Mouse (Mus musculus) hindbrain, embryonic 12.5 days (tissue): ENCODE measurements at regions not wholly inside any gene's neighbourhood (a gene's known extent, or its start where the extent isn't known, plus 50 kb on each side); places are given as distances from the start of the nearest gene placed in this dataset.

ENCODE experiments used
- ATAC-seq: fragments of 200-750 bp; cut with Nextera tagmentation; 2 replicates; pipeline ENCODE4 v1.8.0; 2017; ENCODE audit warnings: moderate TSS enrichment; ENCODE audit not compliant: low FRiP score
- H3K27ac ChIP-seq: fragments of 300-500 bp; sonication (generic); 2 replicates; pipeline ENCODE4 v1.5.1; 2016; ENCODE audit warnings: mild to moderate bottlenecking
- H3K27me3 ChIP-seq: fragments of 300-500 bp; sonication (generic); 2 replicates; pipeline ENCODE4 v1.6.1; 2016; ENCODE audit warnings: mild to moderate bottlenecking
- H3K36me3 ChIP-seq: fragments of 300-500 bp; sonication (generic); 2 replicates; pipeline ENCODE4 v1.6.1; 2016; ENCODE audit warnings: mild to moderate bottlenecking
- H3K4me1 ChIP-seq: fragments of 300-500 bp; sonication (generic); 2 replicates; pipeline ENCODE4 v1.6.1; 2016
- H3K4me2 ChIP-seq: fragments of 300-500 bp; sonication (generic); replicated peaks from 2 replicates; pipeline ENCODE4 v1.6.1; 2016; ENCODE audit warnings: mild to moderate bottlenecking
- H3K4me3 ChIP-seq: fragments of 300-500 bp; sonication (generic); 2 replicates; pipeline ENCODE4 v1.5.1; 2016; ENCODE audit warnings: mild to moderate bottlenecking
- H3K9ac ChIP-seq: fragments of 300-500 bp; sonication (generic); 2 replicates; pipeline ENCODE4 v1.6.1; 2016; ENCODE audit warnings: mild to moderate bottlenecking, moderate library complexity
- H3K9me3 ChIP-seq: fragments of 300-500 bp; sonication (generic); replicated peaks from 2 replicates; pipeline ENCODE4 v1.6.1; 2016; ENCODE audit warnings: mild to moderate bottlenecking
- WGBS: fragments of 180-500 bp; shearing (Covaris S2); methylation state at CpG from one replicate; pipeline ENCODE4 v1.1.7; 2016; 5-methylcytosine and 5-hydroxymethylcytosine counted together

DNA sequence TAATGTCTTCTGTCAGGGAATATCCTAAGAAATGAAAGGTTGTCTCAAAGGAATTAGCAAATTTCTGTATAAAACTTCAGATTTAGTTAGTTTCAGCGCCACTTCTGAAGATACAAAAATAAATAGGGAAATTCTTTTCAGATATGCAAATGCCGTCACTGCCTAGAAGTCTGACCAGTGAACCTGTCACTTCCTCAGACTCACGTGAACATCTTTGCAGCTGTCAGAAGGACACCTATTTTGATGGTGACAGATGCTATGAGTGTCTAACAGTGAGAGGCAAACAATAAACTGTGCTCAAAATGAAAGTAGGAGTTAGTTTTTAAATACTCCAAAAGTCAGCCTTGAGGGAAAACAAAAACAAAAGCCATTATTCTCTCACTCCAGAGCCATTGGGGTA is 57.5 kb upstream of the Igf1r start:
- no peak overlapping the region for H3K9ac ChIP-seq
- no peak overlapping the region for H3K4me3 ChIP-seq
- no peaks in the 10 kb centered on the region for H3K4me1 ChIP-seq
- no peaks in the 10 kb centered on the region for H3K27me3 ChIP-seq
- no peaks in the 10 kb centered on the region for H3K9me3 ChIP-seq
- 82% methylated on average over 3 of the region's 3 CpGs for WGBS
- H3K27ac ChIP-seq: no peak overlapping the region
- no peak for ATAC-seq
- H3K36me3 ChIP-seq: no peaks in the 10 kb centered on the region
- no peak overlapping the region for H3K4me2 ChIP-seq

DNA sequence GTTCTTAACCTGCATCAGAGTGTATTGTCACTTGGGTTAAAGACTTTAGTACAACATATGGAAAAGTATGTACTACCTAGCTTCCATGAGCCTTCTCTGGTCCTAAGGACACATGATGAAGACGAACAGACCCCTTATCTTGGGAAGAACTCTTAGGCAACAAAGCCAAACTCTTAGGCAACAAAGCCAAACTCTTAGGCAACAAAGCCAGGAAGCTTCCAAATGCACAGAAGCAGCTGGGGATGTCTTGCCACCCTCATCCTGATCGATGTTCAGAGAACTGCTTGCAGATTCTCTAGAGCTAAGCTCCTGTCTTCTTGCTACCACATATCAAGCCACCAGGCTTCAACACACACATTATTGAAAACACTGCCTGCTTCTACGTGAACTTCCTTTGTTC is 59.7 kb upstream of the Igf1r start:
- Histone ChIP-seq H3K36me3 (no peaks in the 10 kb centered on the region), H3K4me3 (no peak overlapping the region), H3K4me1 (no peaks in the 10 kb centered on the region), H3K9me3 (no peaks in the 10 kb centered on the region), H3K4me2 (no peak overlapping the region), H3K27me3 (no peaks in the 10 kb centered on the region), H3K9ac (no peak overlapping the region), H3K27ac (no peak overlapping the region)
- 69% methylated on average over 3 of the region's 3 CpGs for WGBS
- no peak for ATAC-seq

DNA sequence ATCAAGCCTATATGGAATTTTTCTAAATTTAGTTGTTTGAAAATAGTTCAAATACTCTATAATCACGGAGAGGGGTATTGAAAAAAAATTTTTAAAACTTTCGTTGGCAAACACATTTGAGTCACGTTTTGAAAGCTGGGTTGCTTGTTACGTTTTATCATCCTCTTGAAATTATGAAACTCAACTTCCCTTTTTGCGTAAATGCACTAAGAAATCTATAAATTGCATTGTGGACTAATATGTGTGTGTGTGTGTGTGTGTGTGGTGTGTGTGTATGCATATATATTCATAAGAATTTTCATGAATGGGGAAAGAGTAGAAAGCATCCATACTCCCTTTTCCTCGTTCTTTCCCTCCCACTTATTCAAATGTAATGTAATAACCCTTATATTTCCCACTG is 69.6 kb upstream of the Igf1r start:
- no peaks in the 10 kb centered on the region for H3K4me1 ChIP-seq
- no peak overlapping the region for H3K27ac ChIP-seq
- H3K9me3 ChIP-seq: no peaks in the 10 kb centered on the region
- no peak overlapping the region for H3K9ac ChIP-seq
- H3K4me2 ChIP-seq: no peak overlapping the region
- WGBS: 92% methylated on average over 6 of the region's 6 CpGs
- H3K36me3 ChIP-seq: no peaks in the 10 kb centered on the region
- no peak for ATAC-seq
- no peaks in the 10 kb centered on the region for H3K27me3 ChIP-seq
- no peak overlapping the region for H3K4me3 ChIP-seq

DNA sequence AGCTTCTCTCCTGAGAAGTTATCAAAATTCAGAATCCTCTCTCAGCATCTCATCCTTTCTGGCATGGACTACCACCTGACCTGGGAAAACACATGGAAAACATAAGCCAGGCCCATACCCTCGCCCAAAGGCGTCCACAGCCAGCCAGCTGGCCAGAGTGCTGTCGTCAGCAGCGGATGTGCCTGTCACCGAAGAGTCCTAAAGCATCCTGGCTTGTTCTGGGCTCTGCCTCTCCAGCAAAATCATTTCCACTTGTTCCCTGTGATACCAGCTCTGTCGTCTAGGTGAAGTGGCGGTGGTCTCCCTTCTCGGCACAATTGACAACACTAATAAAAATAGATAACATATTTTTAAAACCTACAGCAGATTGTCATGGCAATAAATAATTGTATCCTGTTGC is 70.0 kb upstream of the Igf1r start:
- Histone ChIP-seq H3K27me3 (no peaks in the 10 kb centered on the region), H3K4me1 (no peaks in the 10 kb centered on the region), H3K4me3 (no peak overlapping the region), H3K36me3 (no peaks in the 10 kb centered on the region), H3K9me3 (no peaks in the 10 kb centered on the region), H3K4me2 (no peak overlapping the region), H3K9ac (no peak overlapping the region), H3K27ac (no peak overlapping the region)
- WGBS: 77% methylated on average over 8 of the region's 8 CpGs
- no peak for ATAC-seq

DNA sequence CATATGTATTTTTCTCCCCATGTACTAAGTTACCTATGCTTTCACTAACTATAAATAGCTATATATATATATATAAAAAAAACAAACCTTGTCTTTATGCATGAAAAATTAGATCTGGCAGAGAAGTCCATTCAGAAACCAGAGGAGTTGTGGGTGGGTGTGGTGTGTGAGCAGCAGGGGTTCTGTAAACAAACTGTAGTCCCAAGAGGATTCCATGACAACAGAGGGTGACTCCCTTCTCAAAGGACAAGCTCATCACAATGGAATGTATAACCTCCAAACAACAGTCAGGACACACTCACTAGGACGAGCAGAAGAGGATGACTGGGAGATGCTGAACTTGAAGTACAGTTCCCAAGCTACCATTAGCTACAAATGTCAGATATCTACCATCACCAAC is 74.4 kb upstream of the Igf1r start:
- Histone ChIP-seq H3K9me3 (no peaks in the 10 kb centered on the region), H3K4me1 (no peaks in the 10 kb centered on the region), H3K27me3 (no peaks in the 10 kb centered on the region), H3K4me3 (no peak overlapping the region), H3K36me3 (no peaks in the 10 kb centered on the region), H3K9ac (no peak overlapping the region), H3K27ac (no peak overlapping the region), H3K4me2 (no peak overlapping the region)
- ATAC-seq: no peak
- WGBS: 38% methylated on average over 1 of the region's 1 CpGs

DNA sequence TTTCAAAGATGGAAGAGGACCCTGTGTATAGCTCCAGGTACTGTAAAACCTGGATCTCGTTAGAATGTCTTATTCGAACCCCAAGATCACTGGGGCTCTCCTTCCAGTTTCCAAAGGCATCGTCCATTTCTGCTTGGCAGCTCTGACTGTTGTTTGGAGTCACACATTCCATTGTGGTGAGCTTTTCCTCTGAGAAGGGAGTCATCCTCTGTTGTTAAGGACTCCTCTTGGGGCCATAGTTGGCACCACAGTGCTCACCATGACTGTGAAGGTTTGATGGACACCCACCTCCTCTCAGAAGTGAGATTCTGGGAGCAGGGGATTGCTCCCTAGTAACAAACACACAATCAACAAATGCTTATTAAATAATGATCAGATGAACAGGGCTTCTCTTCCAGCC is 75.0 kb upstream of the Igf1r start:
- ATAC-seq: no peak
- H3K36me3 ChIP-seq: no peaks in the 10 kb centered on the region
- H3K4me1 ChIP-seq: no peaks in the 10 kb centered on the region
- no peak overlapping the region for H3K27ac ChIP-seq
- H3K4me3 ChIP-seq: no peak overlapping the region
- no peak overlapping the region for H3K9ac ChIP-seq
- no peaks in the 10 kb centered on the region for H3K27me3 ChIP-seq
- no peaks in the 10 kb centered on the region for H3K9me3 ChIP-seq
- no peak overlapping the region for H3K4me2 ChIP-seq
- WGBS: 85% methylated on average over 3 of the region's 3 CpGs

DNA sequence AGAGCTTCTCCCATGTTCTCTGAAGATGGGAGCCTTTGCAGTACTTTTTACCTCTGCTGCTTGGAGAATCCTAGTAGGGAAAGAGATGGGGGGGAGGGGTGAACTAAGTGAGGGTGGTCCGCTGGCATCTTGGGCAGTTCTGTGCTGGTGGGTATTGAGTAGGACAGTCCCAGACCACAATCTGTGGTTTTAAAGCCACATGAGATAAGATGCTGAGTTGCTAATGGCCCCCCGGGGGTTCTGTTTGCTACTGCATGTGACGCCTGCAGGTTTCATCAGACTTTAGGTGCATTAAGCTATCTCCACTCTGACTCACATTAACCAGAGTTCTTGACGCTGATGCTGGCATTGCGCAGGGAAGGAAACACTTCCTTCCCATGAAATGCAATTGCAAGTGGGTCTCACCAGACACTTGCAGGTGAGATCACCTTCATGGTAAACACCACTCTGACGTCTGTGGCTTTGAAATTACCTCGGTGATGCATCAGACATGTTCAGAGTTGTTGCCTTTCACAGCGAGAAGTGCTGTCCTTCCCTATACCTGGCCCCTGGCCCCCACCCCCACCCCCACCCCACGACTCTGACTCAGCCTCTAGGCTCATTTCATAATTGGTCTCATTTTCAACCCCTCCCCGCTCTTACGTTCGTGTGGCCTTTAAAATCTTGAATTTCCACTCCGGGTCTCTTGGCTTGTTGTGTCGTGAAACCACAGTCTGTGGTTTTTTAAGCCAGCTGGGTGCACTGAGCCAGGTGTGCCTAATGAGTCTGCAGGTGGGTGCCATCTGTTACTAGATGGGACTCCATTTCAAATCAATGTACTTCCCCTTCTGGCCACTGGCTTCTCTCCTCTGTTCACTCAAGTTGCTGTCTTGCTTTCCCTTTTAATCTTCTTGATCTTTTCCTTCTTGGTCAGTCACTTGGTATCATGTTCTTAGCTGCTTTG is 94.8 kb upstream of the Synm start:
- Histone ChIP-seq H3K4me1 (no peaks in the 10 kb centered on the region; the same call in 1 of the 2 replicates), H3K4me2 (no peak overlapping the region), H3K36me3 (no peaks in the 10 kb centered on the region), H3K4me3 (no peak overlapping the region), H3K27ac (no peak overlapping the region), H3K27me3 (no peaks in the 10 kb centered on the region), H3K9ac (no peak overlapping the region), H3K9me3 (no peaks in the 10 kb centered on the region)
- WGBS: 76% methylated on average over 14 of the region's 14 CpGs
- no peak for ATAC-seq

DNA sequence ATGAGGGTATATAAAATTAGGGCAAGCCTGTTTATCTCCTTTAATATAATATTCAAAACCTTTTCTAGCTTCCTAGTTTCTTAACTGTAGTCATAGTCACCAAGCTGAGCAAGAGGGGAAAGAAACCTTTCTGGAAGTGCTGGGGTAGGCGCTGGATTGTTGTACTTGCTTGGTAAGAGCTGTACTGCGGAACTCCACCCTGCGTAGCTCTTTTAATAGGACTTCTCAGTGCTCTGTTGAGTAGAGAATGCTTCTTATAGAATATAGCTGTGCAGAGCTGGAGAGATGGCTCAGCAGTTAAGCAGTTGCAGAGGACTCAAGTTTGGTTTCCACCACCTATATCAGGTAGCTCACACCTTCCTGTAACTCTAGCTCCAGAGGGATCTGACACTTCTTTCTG is 93.3 kb upstream of the Synm start:
- Histone ChIP-seq H3K9me3 (no peaks in the 10 kb centered on the region), H3K36me3 (no peaks in the 10 kb centered on the region), H3K4me3 (no peak overlapping the region), H3K4me1 (peaks cover 5% of the 10 kb centered on the region; the same call in 1 of the 2 replicates), H3K9ac (no peak overlapping the region), H3K27ac (no peak overlapping the region), H3K4me2 (no peak overlapping the region), H3K27me3 (peaks cover 4% of the 10 kb centered on the region; the same call in 1 of the 2 replicates)
- 98% methylated on average over 3 of the region's 3 CpGs for whole genome bisulfite sequencing
- no peak for ATAC-seq

DNA sequence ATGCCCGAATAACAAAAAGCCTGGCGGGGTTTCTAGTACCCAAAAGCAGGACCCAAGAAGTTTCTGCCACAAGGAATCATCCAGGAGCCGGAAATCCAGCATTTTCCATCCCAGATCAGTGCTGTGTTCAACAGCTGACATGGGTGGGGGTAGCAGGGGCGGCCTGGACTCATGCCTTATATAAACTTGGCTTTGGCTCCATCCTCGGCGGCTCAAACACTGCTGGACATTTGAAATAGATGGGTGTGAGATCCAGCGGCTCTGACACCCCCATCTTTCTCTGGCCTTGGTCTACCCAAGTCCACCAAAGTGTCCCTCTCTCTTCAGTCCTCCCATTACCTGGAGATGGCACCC is 89.9 kb upstream of the Synm start:
- Histone ChIP-seq H3K4me3 (peak overlapping the region; percentile 43), H3K4me1 (peaks cover 5% of the 10 kb centered on the region; the same call in 1 of the 2 replicates), H3K27me3 (peaks cover 20% of the 10 kb centered on the region), H3K9ac (peak overlapping the region; percentile 69), H3K9me3 (no peaks in the 10 kb centered on the region), H3K36me3 (no peaks in the 10 kb centered on the region), H3K27ac (peak overlapping the region; percentile 53; the same call in 1 of the 2 replicates), H3K4me2 (peak overlapping the region; percentile 72)
- WGBS: 9% methylated on average over 7 of the region's 7 CpGs
- peak; percentile 51; the same call in 1 of the 2 replicates for ATAC-seq

DNA sequence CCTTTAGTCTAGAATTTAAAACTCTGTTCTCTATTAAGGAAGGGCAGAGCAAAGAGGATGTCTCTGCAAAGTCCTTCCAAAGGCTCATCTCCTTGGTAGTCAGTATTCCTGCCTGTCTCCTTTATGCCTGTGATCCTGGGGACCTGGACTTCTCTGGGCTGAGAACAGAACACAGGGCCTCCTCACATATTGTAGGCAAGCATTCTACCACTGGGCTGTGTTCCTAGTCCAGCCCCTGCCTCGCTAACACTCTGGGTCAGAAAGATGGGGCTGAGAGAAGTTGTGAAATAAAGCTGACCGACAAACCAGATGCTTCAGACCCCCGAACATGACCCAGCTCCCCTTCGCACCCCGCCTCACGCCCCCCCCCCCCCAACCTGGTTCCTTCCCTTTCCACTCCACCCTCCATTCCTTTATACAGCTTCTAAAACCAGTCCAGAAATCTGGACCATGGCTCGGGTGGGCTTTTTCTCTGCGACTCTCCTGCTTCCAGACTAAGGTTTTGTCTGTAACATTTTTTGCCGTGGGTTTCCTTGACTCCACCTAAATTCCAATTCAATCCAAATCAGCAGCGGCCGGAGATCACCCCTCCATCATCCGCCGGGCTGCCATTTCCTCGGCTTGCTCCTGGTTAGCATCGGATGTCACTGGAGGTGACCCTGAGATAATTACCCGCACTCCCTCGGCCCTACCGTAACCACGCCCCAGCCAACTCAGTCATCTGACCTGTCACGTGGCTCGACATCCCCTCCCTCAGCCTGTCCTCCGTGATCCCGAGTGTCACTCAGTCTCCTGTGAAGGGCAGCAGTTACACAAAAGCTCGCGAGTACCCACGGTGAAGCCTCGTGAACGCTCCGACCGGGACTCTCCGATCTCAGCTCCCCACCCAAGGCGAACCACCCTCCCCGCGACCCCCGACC is 89.3 kb upstream of the Synm start:
- Histone ChIP-seq H3K27ac (peak overlapping the region; percentile 53; the same call in 1 of the 2 replicates), H3K4me1 (peaks cover 5% of the 10 kb centered on the region; the same call in 1 of the 2 replicates), H3K9ac (peak overlapping the region; percentile 69), H3K27me3 (peaks cover 20% of the 10 kb centered on the region), H3K9me3 (no peaks in the 10 kb centered on the region), H3K4me3 (peak overlapping the region; percentile 43), H3K36me3 (no peaks in the 10 kb centered on the region), H3K4me2 (peak overlapping the region; percentile 72)
- 3% methylated on average over 35 of the region's 35 CpGs for WGBS
- peak; percentile 94 for ATAC-seq

DNA sequence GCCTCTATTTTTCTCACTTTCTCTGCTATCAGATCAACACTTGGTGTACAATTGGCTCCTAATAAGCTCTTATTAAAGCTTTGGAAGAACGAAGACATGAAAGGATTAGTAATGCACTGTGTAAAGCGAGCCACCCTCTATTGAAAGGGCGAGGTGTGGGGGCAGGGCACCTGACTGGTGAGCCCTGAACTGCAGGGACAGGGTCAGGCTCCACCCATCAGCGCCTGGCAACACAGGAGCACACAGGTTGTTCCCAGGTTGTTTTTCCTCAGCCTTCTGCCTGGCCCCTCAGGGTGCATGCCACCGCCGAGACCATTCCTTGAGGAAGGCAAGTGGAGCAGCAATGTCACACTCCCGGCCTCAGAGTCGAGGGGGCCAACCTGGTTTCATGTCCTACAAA is 87.3 kb upstream of the Synm start:
- Histone ChIP-seq H3K4me2 (no peak overlapping the region), H3K9ac (no peak overlapping the region), H3K4me3 (no peak overlapping the region), H3K36me3 (no peaks in the 10 kb centered on the region), H3K27me3 (peaks cover 20% of the 10 kb centered on the region), H3K27ac (no peak overlapping the region), H3K4me1 (peaks cover 5% of the 10 kb centered on the region; the same call in 1 of the 2 replicates), H3K9me3 (no peaks in the 10 kb centered on the region)
- 10% methylated on average over 8 of the region's 8 CpGs for WGBS
- ATAC-seq: no peak

DNA sequence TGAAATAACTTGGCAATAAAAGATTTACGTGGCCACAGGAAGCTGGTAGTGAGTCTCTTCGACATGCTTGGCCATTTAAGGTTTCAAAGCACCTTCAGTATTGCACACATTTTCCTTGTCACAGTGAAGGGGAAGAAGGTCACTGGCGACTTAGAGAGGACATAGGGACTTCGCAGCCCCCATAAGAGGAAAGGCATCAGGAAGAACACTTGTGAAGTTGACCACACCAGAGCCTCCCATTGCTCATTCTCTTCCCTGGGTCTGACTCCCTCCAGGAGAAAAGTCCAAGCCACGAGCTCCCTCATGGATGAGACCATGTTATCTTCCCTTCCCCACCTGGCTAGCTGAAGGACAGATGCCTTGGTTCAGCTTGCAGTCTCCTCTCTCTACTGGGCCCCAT is 77.4 kb upstream of the Synm start:
- Histone ChIP-seq H3K27ac (no peak overlapping the region), H3K9ac (no peak overlapping the region), H3K4me2 (no peak overlapping the region), H3K4me1 (0 out of 2 replicates have a peak, but pooled peaks cover 4% of the 10 kb centered on the region), H3K27me3 (no peaks in the 10 kb centered on the region), H3K36me3 (no peaks in the 10 kb centered on the region), H3K4me3 (no peak overlapping the region), H3K9me3 (0 out of 2 replicates have a peak, but pooled peaks cover 3% of the 10 kb centered on the region)
- 85% methylated on average over 5 of the region's 5 CpGs for WGBS
- no peak for ATAC-seq
